Mouse (Mus musculus): ENCODE measurements around the gene Efna5. TPM values are rescaled to one million over a fixed set of nuclear protein-coding genes. Genes with fewer than 3 reads are reported as not detected.

Efna5 gene
- polyA plus RNA-seq, 1 experiment from 2014 or later: 47.7 TPM

DNA sequence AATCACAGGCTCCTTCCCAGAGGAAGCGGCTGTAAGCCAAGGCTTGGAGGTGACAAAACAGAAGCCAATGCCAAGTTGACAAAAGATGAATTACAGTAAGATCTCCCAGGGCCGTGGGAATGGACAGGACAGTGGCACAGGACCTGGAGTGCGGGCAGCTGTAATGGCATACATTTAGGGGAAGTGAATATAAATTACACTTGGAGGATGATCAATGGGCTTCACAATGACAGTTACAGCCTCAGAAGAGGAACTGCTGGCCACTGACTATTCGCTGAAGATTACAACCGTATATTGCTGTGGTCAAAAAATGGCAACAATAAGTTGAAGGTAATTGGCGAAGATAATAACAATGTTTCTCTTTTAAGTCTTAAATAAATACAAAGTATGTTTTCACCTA, 67.7 kb downstream of the Efna5 start:
- no peaks in the 10 kb centered on the region for H3K27me3 ChIP-seq
- H3K4me2 ChIP-seq: no peak overlapping the region
- H3K4me3 ChIP-seq: no peak overlapping the region
- no peak overlapping the region for H3K27ac ChIP-seq
- ATAC-seq (ENCODE audit: low FRiP score): no peak
- H3K36me3 ChIP-seq: no peaks in the 10 kb centered on the region
- no peak overlapping the region for H3K9ac ChIP-seq
- 77% methylated on average over 6 of the region's 6 CpGs for WGBS
- H3K9me3 ChIP-seq: no peaks in the 10 kb centered on the region
- H3K4me1 ChIP-seq (replicated peaks): peaks cover 17% of the 10 kb centered on the region

DNA sequence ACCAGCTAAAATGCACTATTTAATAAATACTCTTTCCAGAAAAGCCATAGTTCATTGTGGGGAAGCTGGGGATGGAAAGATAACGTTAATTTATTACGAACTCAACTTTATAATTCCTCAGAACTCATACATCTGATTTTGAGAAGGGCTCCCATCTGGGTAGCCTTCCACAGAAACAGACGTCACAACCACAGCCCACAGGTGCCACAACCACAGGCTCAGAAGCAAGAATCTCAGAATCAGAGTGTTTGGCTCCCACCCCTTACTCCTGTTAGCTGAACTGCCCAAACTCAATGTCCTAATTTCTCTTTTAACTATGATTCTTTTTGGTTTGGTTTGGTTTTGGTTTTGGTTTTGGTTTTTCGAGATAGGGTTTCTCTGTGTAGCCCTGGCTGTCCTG, 73.2 kb downstream of the Efna5 start:
- 92% methylated on average over 4 of the region's 4 CpGs for WGBS
- no peaks in the 10 kb centered on the region for H3K4me1 ChIP-seq (replicated peaks)
- H3K9me3 ChIP-seq: no peaks in the 10 kb centered on the region
- H3K36me3 ChIP-seq: no peaks in the 10 kb centered on the region
- no peak overlapping the region for H3K27ac ChIP-seq
- H3K9ac ChIP-seq: no peak overlapping the region
- no peak for ATAC-seq (ENCODE audit: low FRiP score)
- no peak overlapping the region for H3K4me2 ChIP-seq
- H3K4me3 ChIP-seq: no peak overlapping the region
- no peaks in the 10 kb centered on the region for H3K27me3 ChIP-seq

DNA sequence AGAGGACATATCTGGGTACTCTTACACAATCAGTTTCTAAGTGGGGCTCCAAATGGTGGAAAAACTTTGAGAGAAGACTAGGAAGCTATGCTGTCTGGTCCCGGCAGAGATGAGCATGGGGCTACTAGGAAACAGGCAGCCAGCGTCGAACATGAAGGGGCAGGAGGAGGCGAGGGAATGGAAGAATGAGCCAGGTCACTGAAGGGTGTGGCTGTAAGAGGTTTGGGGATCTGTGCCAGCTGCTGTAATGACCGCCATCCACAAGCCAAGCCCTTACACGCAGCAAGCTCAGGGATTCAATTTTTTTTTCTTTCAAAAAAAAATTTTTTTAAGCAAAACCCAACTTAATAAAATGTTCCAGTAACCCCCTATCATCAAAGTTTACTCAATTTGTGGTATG, 74.5 kb downstream of the Efna5 start:
- Histone ChIP-seq H3K4me3 (no peak overlapping the region), H3K27ac (no peak overlapping the region), H3K36me3 (no peaks in the 10 kb centered on the region), H3K9me3 (no peaks in the 10 kb centered on the region), H3K4me2 (no peak overlapping the region), H3K9ac (no peak overlapping the region), H3K4me1 (replicated peaks) (no peaks in the 10 kb centered on the region), H3K27me3 (no peaks in the 10 kb centered on the region)
- ATAC-seq (ENCODE audit: low FRiP score): no peak
- 87% methylated on average over 6 of the region's 6 CpGs for WGBS

DNA sequence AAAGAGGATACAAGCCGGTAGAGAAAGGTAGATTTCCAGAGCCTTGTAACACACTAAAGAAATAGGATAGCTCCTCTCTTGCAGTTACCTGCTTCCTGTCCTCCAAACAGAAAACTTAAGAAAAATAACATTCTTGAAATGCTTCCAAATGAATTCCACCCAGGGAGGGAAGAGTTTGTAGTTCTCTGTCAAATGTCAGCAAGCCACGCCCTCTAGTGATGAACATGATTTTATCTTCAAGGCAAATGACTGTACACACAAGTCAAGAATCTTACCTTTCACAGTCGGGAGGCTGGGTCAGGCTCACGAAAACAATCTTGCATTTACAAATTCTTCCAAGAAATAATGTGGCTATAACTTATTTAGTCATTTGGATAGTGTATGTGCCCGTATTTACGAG, 78.4 kb downstream of the Efna5 start:
- WGBS: 88% methylated on average over 6 of the region's 6 CpGs
- Histone ChIP-seq H3K4me3 (no peak overlapping the region), H3K36me3 (no peaks in the 10 kb centered on the region), H3K4me2 (no peak overlapping the region), H3K9me3 (no peaks in the 10 kb centered on the region), H3K27me3 (no peaks in the 10 kb centered on the region), H3K4me1 (replicated peaks) (peaks cover 9% of the 10 kb centered on the region; the same call in 1 of the 2 replicates), H3K27ac (no peak overlapping the region), H3K9ac (no peak overlapping the region)
- no peak for ATAC-seq (ENCODE audit: low FRiP score)

DNA sequence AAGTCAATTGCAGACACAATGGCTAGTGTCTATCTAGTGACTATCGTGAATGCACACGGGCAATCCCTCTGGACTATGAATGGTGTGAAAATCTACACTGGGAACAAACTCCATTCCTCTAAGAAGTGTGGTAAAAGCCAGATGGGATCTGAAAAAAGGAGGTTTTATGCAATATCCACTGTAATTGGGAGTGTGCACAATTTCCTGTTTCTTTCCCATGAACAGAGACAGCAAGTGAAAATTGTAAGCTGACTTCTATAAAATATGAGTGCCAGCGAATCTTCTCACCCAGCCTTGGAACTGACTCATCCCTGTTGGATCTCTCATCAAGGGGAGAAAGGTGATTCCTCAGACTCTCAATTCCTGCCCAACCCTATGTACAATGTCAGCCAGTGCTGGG, 83.8 kb downstream of the Efna5 start:
- Histone ChIP-seq H3K4me1 (replicated peaks) (peaks cover 9% of the 10 kb centered on the region; the same call in 1 of the 2 replicates), H3K4me2 (no peak overlapping the region), H3K9ac (no peak overlapping the region), H3K27ac (no peak overlapping the region), H3K27me3 (no peaks in the 10 kb centered on the region), H3K36me3 (no peaks in the 10 kb centered on the region), H3K9me3 (no peaks in the 10 kb centered on the region), H3K4me3 (no peak overlapping the region)
- no peak for ATAC-seq (ENCODE audit: low FRiP score)
- 95% methylated on average over 3 of the region's 3 CpGs for WGBS

DNA sequence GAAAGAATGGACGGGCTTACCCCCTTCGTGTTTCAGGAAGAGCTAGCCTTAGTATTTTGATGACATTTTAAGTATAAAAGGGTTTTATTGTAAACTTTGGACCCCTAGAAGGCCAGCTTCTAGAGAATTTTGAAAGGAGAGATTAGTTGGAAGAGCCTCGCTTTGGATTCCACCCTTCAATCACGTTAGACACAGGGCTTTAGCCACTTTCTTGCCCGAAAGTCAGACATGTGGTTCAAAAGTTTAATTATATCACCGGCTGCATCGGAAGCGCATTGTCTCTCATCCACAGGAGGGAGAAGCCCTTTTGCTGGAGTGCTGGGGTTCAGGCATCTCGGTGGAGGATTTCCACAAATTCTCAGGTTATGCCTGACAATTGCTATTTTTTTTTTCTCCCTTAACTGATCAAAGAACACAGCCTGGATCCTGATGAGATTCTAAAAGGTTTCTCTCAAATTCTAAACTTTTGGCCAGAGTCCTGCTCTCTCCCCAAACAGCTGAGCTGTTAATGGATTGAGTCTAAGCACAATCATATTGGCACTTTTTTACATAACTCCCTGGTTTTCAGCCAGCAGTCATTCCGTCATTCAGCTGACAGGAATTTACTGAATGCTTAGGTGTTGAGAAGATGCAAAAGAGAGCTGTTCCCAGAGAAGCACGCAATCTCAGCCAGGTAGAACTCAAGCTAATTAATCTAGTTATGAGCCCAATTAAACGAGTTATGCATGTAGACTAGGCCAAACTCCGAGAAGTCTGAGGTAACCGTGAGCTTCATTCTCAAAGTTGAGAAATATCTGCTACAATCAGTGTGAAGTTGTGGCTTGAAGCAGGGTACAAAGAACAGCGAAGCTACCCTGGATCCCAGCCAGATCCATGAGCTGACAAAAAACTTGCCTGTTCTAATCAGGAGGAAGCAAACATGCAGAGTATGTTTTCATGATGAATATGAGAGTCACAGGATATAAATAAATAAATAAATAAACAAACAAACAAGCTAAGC, 91.5 kb downstream of the Efna5 start:
- H3K4me1 ChIP-seq (replicated peaks): peaks cover 28% of the 10 kb centered on the region
- no peak overlapping the region for H3K4me2 ChIP-seq
- 33% methylated on average over 15 of the region's 15 CpGs for WGBS
- ATAC-seq (ENCODE audit: low FRiP score): no peak
- no peak overlapping the region for H3K4me3 ChIP-seq
- no peaks in the 10 kb centered on the region for H3K36me3 ChIP-seq
- H3K27me3 ChIP-seq: no peaks in the 10 kb centered on the region
- no peak overlapping the region for H3K27ac ChIP-seq
- H3K9me3 ChIP-seq: no peaks in the 10 kb centered on the region
- H3K9ac ChIP-seq: no peak overlapping the region

DNA sequence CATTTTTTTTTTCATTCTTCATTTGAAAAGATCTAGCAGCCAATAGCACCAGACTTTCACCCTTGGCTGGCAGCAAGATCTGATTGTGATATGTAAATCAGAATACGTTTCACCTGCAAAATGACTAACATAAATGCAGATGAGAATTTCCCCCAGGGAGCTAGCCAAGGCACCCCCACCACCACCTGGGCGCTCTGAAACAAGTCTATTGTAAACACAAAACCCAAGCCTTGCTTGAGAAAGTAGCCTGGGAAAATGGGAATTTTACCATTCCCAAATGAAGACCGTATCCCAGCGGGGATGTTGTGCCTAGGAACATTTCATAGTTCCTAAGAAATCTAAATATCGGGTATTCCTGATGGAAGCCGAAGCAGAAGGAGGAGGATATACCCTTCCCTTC, 92.3 kb downstream of the Efna5 start:
- no peak for ATAC-seq (ENCODE audit: low FRiP score)
- Histone ChIP-seq H3K27ac (no peak overlapping the region), H3K36me3 (no peaks in the 10 kb centered on the region), H3K4me3 (no peak overlapping the region), H3K27me3 (no peaks in the 10 kb centered on the region), H3K4me2 (no peak overlapping the region), H3K9me3 (no peaks in the 10 kb centered on the region), H3K4me1 (replicated peaks) (peaks cover 35% of the 10 kb centered on the region), H3K9ac (no peak overlapping the region)
- 48% methylated on average over 6 of the region's 6 CpGs for WGBS

DNA sequence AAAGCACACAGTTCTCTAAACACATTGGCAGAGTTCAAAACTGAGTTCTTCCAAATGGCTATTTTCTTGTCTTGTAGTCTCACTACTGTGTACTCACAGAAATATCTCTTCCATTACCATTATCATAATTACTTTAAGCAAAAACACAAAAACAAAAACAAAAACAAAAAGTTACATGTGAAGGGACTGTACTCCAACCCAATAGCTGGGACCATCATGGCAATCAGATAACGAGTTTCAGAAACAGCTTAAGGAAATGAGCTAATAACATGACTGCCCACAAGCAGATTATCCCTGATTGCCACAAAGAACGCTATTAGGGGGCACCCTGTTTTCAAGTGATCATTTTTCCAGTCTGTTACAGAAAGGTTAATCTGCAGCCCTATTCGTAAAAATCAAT, 93.3 kb downstream of the Efna5 start:
- ATAC-seq (ENCODE audit: low FRiP score): no peak
- Histone ChIP-seq H3K9ac (no peak overlapping the region), H3K27ac (no peak overlapping the region), H3K4me3 (no peak overlapping the region), H3K36me3 (no peaks in the 10 kb centered on the region), H3K4me1 (replicated peaks) (peaks cover 41% of the 10 kb centered on the region), H3K4me2 (no peak overlapping the region), H3K27me3 (no peaks in the 10 kb centered on the region), H3K9me3 (no peaks in the 10 kb centered on the region)
- WGBS: 57% methylated on average over 3 of the region's 3 CpGs

DNA sequence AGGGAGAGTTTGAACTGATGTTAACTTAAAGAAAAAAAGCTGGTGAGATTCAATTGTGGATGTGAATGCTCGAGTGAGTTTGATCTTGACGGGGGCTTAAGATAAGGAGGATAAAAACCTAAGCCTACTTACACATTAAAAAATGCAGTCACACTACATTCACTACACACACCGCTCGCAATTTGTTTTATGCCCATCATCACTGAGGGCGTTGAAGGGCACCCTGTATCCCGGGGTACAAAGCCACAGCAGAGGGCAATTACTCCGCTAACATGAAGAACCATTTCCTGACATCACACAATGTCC, 94.6 kb downstream of the Efna5 start:
- Histone ChIP-seq H3K9ac (no peak overlapping the region), H3K9me3 (no peaks in the 10 kb centered on the region)
- no peak for ATAC-seq (ENCODE audit: low FRiP score)

DNA sequence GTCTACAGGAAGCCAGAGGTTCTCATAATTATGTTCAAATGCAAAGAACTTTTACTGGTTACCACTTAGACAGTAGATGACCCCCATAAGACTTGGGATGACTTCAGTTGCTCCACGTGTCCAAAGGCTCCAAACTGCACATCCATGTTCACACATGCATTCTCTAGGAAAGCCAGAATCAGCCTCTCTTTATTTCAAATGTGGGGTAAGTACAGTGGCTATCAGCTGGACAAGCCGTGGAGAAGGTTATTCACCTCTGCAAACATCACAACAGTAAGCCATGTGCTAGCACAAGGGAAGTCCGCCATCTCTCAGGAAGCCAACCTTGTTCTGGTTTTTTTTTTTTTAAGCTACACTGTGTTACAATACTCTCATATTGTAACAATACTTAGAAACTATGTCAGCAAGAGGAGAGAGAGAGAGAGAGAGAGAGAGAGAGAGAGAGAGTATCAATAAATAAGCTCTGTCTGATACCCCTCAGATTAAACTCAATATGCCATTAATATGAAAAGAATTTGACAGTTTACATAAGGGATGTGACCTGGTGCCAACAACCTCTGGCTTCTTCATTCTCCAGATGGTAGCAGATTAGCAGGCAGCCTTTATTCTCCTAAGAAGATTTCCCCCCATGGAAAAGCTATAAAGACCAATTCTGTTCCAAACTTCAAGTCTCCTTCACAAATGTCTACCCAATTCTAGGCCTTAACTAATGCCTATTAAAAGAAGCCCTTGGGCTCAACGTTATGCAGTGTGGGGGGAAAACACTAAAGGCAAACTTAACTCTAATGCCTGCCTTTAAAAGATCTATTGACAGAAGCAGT, 95.1 kb downstream of the Efna5 start:
- Histone ChIP-seq H3K9ac (no peak overlapping the region), H3K27ac (no peak overlapping the region), H3K36me3 (no peaks in the 10 kb centered on the region), H3K4me2 (no peak overlapping the region), H3K9me3 (no peaks in the 10 kb centered on the region), H3K4me3 (no peak overlapping the region), H3K4me1 (replicated peaks) (peaks cover 41% of the 10 kb centered on the region), H3K27me3 (no peaks in the 10 kb centered on the region)
- no peak for ATAC-seq (ENCODE audit: low FRiP score)
- 58% methylated on average over 4 of the region's 4 CpGs for WGBS

More for the DNA sequence above, 94.6 kb downstream of the Efna5 start:
- whole genome bisulfite sequencing: 42% methylated on average over 7 of the region's 7 CpGs
- Histone ChIP-seq H3K4me1 (replicated peaks) (peaks cover 41% of the 10 kb centered on the region), H3K27me3 (no peaks in the 10 kb centered on the region), H3K4me3 (no peak overlapping the region), H3K27ac (no peak overlapping the region), H3K4me2 (no peak overlapping the region), H3K36me3 (no peaks in the 10 kb centered on the region)

DNA sequence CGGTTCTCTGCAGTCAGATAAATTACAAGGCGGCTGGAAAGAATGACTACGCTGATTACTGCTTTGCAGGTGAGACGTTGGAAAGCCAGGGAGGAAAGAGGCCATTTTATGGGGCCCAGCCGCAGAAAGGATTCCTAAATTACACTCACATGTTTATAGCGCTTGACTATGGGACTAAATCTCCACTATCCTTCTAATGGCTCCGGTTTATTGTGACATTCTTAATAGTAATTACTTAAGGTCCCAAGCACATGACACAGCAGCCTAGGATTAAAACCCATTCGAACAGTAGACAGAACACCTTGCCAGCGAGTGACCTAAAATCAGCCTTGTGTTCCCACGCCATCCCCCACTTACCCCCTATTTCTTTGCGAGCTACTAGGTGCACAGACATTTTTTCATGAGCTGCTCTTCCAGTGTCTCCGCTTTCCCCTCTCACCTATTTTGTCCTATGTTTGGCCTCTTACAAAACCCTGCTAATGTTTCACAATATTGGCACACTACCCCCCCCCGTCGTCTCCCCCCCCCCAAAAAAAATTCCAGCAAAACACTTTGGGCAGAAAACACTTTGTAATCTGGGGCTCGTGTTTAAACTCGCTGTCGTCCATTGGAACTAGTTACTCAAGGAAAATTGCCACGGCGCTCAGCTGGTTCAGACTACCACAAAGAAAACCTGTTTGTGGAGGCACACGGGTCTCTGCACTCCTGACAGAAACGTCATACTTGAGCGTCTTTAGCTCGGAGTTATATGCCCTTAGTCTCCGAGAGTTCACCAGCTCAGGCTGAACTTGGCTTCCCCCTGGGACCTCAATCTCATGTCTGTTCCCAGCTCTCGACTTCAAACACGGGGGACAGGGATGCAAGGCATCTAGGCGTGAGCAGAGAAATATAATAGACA, 96.6 kb downstream of the Efna5 start:
- WGBS: 33% methylated on average over 27 of the region's 27 CpGs
- H3K27me3 ChIP-seq: no peaks in the 10 kb centered on the region
- H3K9ac ChIP-seq: 0 out of 2 replicates have a peak overlapping the region, but pooled peaks have one; percentile 26
- no peaks in the 10 kb centered on the region for H3K36me3 ChIP-seq
- H3K4me1 ChIP-seq (replicated peaks): peaks cover 34% of the 10 kb centered on the region
- no peak overlapping the region for H3K27ac ChIP-seq
- H3K4me3 ChIP-seq: peak overlapping the region; percentile 17; the same call in 1 of the 2 replicates
- peak; percentile 14; the same call in 1 of the 2 replicates for ATAC-seq (ENCODE audit: low FRiP score)
- no peaks in the 10 kb centered on the region for H3K9me3 ChIP-seq
- peak overlapping the region; percentile 39 for H3K4me2 ChIP-seq
